Comparison of ENCODE assay signal across 14 mouse cellular contexts in the genomic region with DNA sequence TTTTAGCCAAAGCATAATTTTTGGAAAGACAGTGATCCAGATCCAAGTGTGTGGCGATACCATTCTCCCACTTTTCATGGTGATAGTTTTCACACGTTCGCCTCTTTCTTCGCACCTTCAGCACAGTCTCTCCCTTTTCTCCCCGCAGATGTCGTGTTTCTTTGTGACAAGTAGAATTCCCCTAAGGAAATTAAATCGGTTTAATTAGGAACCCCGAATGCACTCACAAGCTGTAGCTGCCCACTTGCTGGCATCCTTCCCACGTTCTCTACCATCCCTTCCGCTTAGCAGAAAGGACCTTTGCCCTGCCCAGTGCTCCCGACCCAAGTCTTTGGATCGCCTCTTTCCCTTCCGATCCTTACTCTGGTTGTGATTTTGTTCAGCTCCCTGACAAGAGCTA. TPM values are rescaled to one million over a fixed set of nuclear protein-coding genes. Genes with fewer than 3 reads are reported as not detected.
DNase-seq lines count a peak whose midpoint lies in the region; ATAC-seq lines count a peak whose summit lies in the region.
"Had no signal": no experiment of that assay in that cellular context is flagged by ENCODE, and none has a peak within 500 bp of the region (broad histone marks: within the 10 kb centered on the region; RNA-seq: fewer than 3 reads in every experiment).

No protein-coding gene starts in this region.

- no peak overlapping the region for H3K27ac ChIP-seq in midbrain, embryonic 16.5 days (ENCODE audit: low read length)
- H3K27ac ChIP-seq: embryonic facial prominence, embryonic 15.5 days; lung, embryonic 15.5 days; neural tube, embryonic 13.5 days had no signal

- H3K27me3 ChIP-seq in midbrain, embryonic 16.5 days (ENCODE audit: control insufficient read depth, insufficient read depth, low read depth, low read length): no peaks in the 10 kb centered on the region
- H3K27me3 ChIP-seq: embryonic facial prominence, embryonic 15.5 days; lung, embryonic 15.5 days; neural tube, embryonic 13.5 days had no signal

- H3K4me2 ChIP-seq in midbrain, embryonic 16.5 days (ENCODE audit: low read length): no peak overlapping the region
- H3K4me2 ChIP-seq: embryonic facial prominence, embryonic 15.5 days; lung, embryonic 15.5 days; neural tube, embryonic 13.5 days had no signal

- peak; percentile 79 for DNase-seq in right cerebral cortex, adult 18-20 months
- DNase-seq in right cerebral cortex, postnatal 4 days: no peak
- peak; percentile 64 for DNase-seq in kidney, postnatal 14 days
- DNase-seq in left cerebral cortex, postnatal 14 days (ENCODE audit: low spot score in 2 of 2): peak; percentile 33 to 52
- no peak for DNase-seq in layer of hippocampus, adult 9-11 months
- DNase-seq: adrenal gland, postnatal 25 days; heart, postnatal 14 days; retina, postnatal 1 day; thymus, adult 18-20 months had no signal

- intact Hi-C loops in left cerebral cortex, postnatal 14 days (cut with DNase I): no loop called here

- no peaks in the 10 kb centered on the region for H3K36me3 ChIP-seq in midbrain, embryonic 16.5 days (ENCODE audit: control insufficient read depth, insufficient read depth, low read length)
- H3K36me3 ChIP-seq: embryonic facial prominence, embryonic 15.5 days; lung, embryonic 15.5 days; neural tube, embryonic 13.5 days had no signal

- H3K9ac ChIP-seq in midbrain, embryonic 16.5 days (ENCODE audit: low read depth, low read length): no peak overlapping the region
- H3K9ac ChIP-seq: embryonic facial prominence, embryonic 15.5 days; lung, embryonic 15.5 days; neural tube, embryonic 13.5 days had no signal

- peaks cover 2% of the 10 kb centered on the region; the same call in 1 of the 2 replicates for H3K4me1 ChIP-seq in midbrain, embryonic 16.5 days (ENCODE audit: control insufficient read depth, insufficient read depth, low read length)
- H3K4me1 ChIP-seq: lung, embryonic 15.5 days had no signal

- H3K4me3 ChIP-seq in midbrain, embryonic 16.5 days (ENCODE audit: low read depth, low read length): no peak overlapping the region
- H3K4me3 ChIP-seq: embryonic facial prominence, embryonic 15.5 days; lung, embryonic 15.5 days; neural tube, embryonic 13.5 days had no signal

- 87% methylated on average over 13 of the region's 13 CpGs for WGBS in midbrain, embryonic 16.5 days

- no peaks in the 10 kb centered on the region for H3K9me3 ChIP-seq in midbrain, embryonic 16.5 days (replicated peaks; ENCODE audit: control insufficient read depth, low read length, poor library complexity, severe bottlenecking)
- H3K9me3 ChIP-seq: embryonic facial prominence, embryonic 15.5 days; lung, embryonic 15.5 days; neural tube, embryonic 13.5 days had no signal

- ATAC-seq in granulocyte monocyte progenitor cell, adult 5-6 weeks (replicated peaks; ENCODE audit: poor library complexity, severe bottlenecking): no peak
- no peak for ATAC-seq in midbrain, embryonic 16.5 days

RNA-seq across cellular contexts. Expression of gene Smap1, which starts 31.8 kb away (rescaled TPM):
- 100 to 1,000 TPM; 203 to 217 TPM for total RNA-seq in left cerebral cortex, postnatal 14 days (2021)
- total RNA-seq in granulocyte monocyte progenitor cell, adult 5-6 weeks (2014; fragmentation: Nextera tagmentation): 39.3 and 89.9 TPM in 2 replicates
- 30.8 and 32.2 TPM in 2 replicates for total RNA-seq in granulocyte monocyte progenitor cell, adult 5-6 weeks (2017)
- polyA plus RNA-seq in midbrain, embryonic 16.5 days (2015; fragmentation: Nextera tagmentation; extraction: Ambion mirVana): 111 and 118 TPM in 2 replicates

RNA-seq across cellular contexts. Expression of gene Sdhaf4, which starts 51.5 kb away (rescaled TPM):
- 10 to 100 TPM; 52.4 to 57.3 TPM for total RNA-seq in left cerebral cortex, postnatal 14 days (2021)
- 13.1 and 43.0 TPM in 2 replicates for total RNA-seq in granulocyte monocyte progenitor cell, adult 5-6 weeks (2014; fragmentation: Nextera tagmentation)
- total RNA-seq in granulocyte monocyte progenitor cell, adult 5-6 weeks (2017): 7.7 and 22.7 TPM in 2 replicates
- 99.9 and 101 TPM in 2 replicates for polyA plus RNA-seq in midbrain, embryonic 16.5 days (2015; fragmentation: Nextera tagmentation; extraction: Ambion mirVana)

Comparison
In these comparisons a context has a peak if more than half of its experiments do, and no peak if none do; other contexts are left out.
1. DNase-seq: peak in right cerebral cortex, adult 18-20 months (single experiment), kidney, postnatal 14 days (single experiment) and left cerebral cortex, postnatal 14 days (2 of 2); none in right cerebral cortex, postnatal 4 days (single experiment) and layer of hippocampus, adult 9-11 months (single experiment).